Mouse (Mus musculus): ENCODE measurements at regions not wholly inside any gene's neighbourhood (a gene's known extent, or its start where the extent isn't known, plus 50 kb on each side); places are given as distances from the start of the nearest gene placed in this dataset.

GRCm38 (mm10) chr8:30522806-30523462 is 2905.6 kb upstream of the 5930422O12Rik start:
- Histone ChIP-seq H3K27me3 (ENCODE audit: insufficient read depth, low read length) (no peaks in the 10 kb centered on the region), H3K4me3 (ENCODE audit: low read depth, low read length) (no peak overlapping the region), H3K27ac (ENCODE audit: low read depth) (no peak overlapping the region), H3K9ac (replicated peaks) (no peak overlapping the region), H3K4me2 (ENCODE audit: low read depth, low read length) (no peak overlapping the region), H3K4me1 (ENCODE audit: insufficient read depth) (no peaks in the 10 kb centered on the region), H3K9me3 (ENCODE audit: low read length) (no peaks in the 10 kb centered on the region), H3K36me3 (replicated peaks; ENCODE audit: insufficient read depth, low read length) (no peaks in the 10 kb centered on the region)
- TF ChIP-seq CTCF (IDR thresholded peaks at IDR 0.05; ENCODE audit: low read depth): no peak
- no peak for TF ChIP-seq EP300 (IDR thresholded peaks at IDR 0.05; ENCODE audit: low read depth)
- DNase-seq (no peak), ATAC-seq (no peak)
- WGBS (ENCODE audit: insufficient replicate concordance): 51% methylated on average over 10 of the region's 10 CpGs

GRCm38 (mm10) chr8:30532862-30533500 is 2895.5 kb upstream of the 5930422O12Rik start:
- no peaks in the 10 kb centered on the region for H3K27me3 ChIP-seq (ENCODE audit: insufficient read depth, low read length)
- no peak for TF ChIP-seq CTCF (IDR thresholded peaks at IDR 0.05; ENCODE audit: low read depth)
- TF ChIP-seq EP300 (IDR thresholded peaks at IDR 0.05; ENCODE audit: low read depth): no peak

GRCm38 (mm10) chr8:30533501-30533870 is 2895.0 kb upstream of the 5930422O12Rik start:
- Histone ChIP-seq H3K4me3 (ENCODE audit: low read depth, low read length) (no peak overlapping the region), H3K4me2 (ENCODE audit: low read depth, low read length) (no peak overlapping the region), H3K36me3 (replicated peaks; ENCODE audit: insufficient read depth, low read length) (no peaks in the 10 kb centered on the region), H3K27ac (ENCODE audit: low read depth) (no peak overlapping the region), H3K9me3 (ENCODE audit: low read length) (no peaks in the 10 kb centered on the region), H3K9ac (replicated peaks) (no peak overlapping the region), H3K4me1 (ENCODE audit: insufficient read depth) (no peaks in the 10 kb centered on the region), H3K27me3 (ENCODE audit: insufficient read depth, low read length) (no peaks in the 10 kb centered on the region)
- TF ChIP-seq CTCF (IDR thresholded peaks at IDR 0.05; ENCODE audit: low read depth) (no peak), EP300 (IDR thresholded peaks at IDR 0.05; ENCODE audit: low read depth) (no peak)
- DNase-seq (no peak), ATAC-seq (no peak)
- 71% methylated on average over 3 of the region's 3 CpGs for WGBS (ENCODE audit: insufficient replicate concordance)

More at GRCm38 (mm10) chr8:30532862-30533500, 2895.5 kb upstream of the 5930422O12Rik start:
- DNase-seq (no peak), ATAC-seq (no peak)
- H3K9me3 ChIP-seq (ENCODE audit: low read length): no peaks in the 10 kb centered on the region
- WGBS (ENCODE audit: insufficient replicate concordance): 70% methylated on average over 3 of the region's 3 CpGs
- H3K4me2 ChIP-seq (ENCODE audit: low read depth, low read length): no peak overlapping the region
- no peak overlapping the region for H3K4me3 ChIP-seq (ENCODE audit: low read depth, low read length)
- H3K36me3 ChIP-seq (replicated peaks; ENCODE audit: insufficient read depth, low read length): no peaks in the 10 kb centered on the region
- no peak overlapping the region for H3K9ac ChIP-seq (replicated peaks)
- no peaks in the 10 kb centered on the region for H3K4me1 ChIP-seq (ENCODE audit: insufficient read depth)
- no peak overlapping the region for H3K27ac ChIP-seq (ENCODE audit: low read depth)

- no peak for ATAC-seq
- 64% methylated on average over 3 of the region's 3 CpGs for WGBS (ENCODE audit: insufficient replicate concordance)
Measured at GRCm38 (mm10) chr8:30535450-30535849, 2893.1 kb upstream of the 5930422O12Rik start.

GRCm38 (mm10) chr8:30542196-30542595 is 2886.3 kb upstream of the 5930422O12Rik start:
- Histone ChIP-seq H3K9me3 (ENCODE audit: low read length) (no peaks in the 10 kb centered on the region), H3K9ac (replicated peaks) (no peak overlapping the region), H3K4me2 (ENCODE audit: low read depth, low read length) (no peak overlapping the region), H3K4me1 (ENCODE audit: insufficient read depth) (no peaks in the 10 kb centered on the region), H3K36me3 (replicated peaks; ENCODE audit: insufficient read depth, low read length) (no peaks in the 10 kb centered on the region), H3K4me3 (ENCODE audit: low read depth, low read length) (no peak overlapping the region), H3K27me3 (ENCODE audit: insufficient read depth, low read length) (no peaks in the 10 kb centered on the region), H3K27ac (ENCODE audit: low read depth) (no peak overlapping the region)
- 54% methylated on average over 1 of the region's 1 CpGs for WGBS (ENCODE audit: insufficient replicate concordance)
- ATAC-seq (no peak), DNase-seq (no peak)
- TF ChIP-seq EP300 (IDR thresholded peaks at IDR 0.05; ENCODE audit: low read depth) (no peak), CTCF (IDR thresholded peaks at IDR 0.05; ENCODE audit: low read depth) (no peak)

More at GRCm38 (mm10) chr8:30535450-30535849, 2893.1 kb upstream of the 5930422O12Rik start:
- Histone ChIP-seq H3K9me3 (ENCODE audit: low read length) (no peaks in the 10 kb centered on the region), H3K9ac (replicated peaks) (no peak overlapping the region), H3K4me2 (ENCODE audit: low read depth, low read length) (no peak overlapping the region), H3K4me1 (ENCODE audit: insufficient read depth) (no peaks in the 10 kb centered on the region), H3K27ac (ENCODE audit: low read depth) (no peak overlapping the region), H3K4me3 (ENCODE audit: low read depth, low read length) (no peak overlapping the region), H3K27me3 (ENCODE audit: insufficient read depth, low read length) (no peaks in the 10 kb centered on the region), H3K36me3 (replicated peaks; ENCODE audit: insufficient read depth, low read length) (no peaks in the 10 kb centered on the region)
- no peak for DNase-seq
- TF ChIP-seq EP300 (IDR thresholded peaks at IDR 0.05; ENCODE audit: low read depth): no peak
- no peak for TF ChIP-seq CTCF (IDR thresholded peaks at IDR 0.05; ENCODE audit: low read depth)

- Histone ChIP-seq H3K4me3 (ENCODE audit: low read depth, low read length) (no peak overlapping the region), H3K9me3 (ENCODE audit: low read length) (no peaks in the 10 kb centered on the region), H3K4me2 (ENCODE audit: low read depth, low read length) (no peak overlapping the region), H3K9ac (replicated peaks) (no peak overlapping the region), H3K27ac (ENCODE audit: low read depth) (no peak overlapping the region), H3K4me1 (ENCODE audit: insufficient read depth) (no peaks in the 10 kb centered on the region), H3K36me3 (replicated peaks; ENCODE audit: insufficient read depth, low read length) (no peaks in the 10 kb centered on the region), H3K27me3 (ENCODE audit: insufficient read depth, low read length) (no peaks in the 10 kb centered on the region)
- ATAC-seq (no peak), DNase-seq (no peak)
- 34% methylated on average over 2 of the region's 2 CpGs for WGBS (ENCODE audit: insufficient replicate concordance)
- TF ChIP-seq CTCF (IDR thresholded peaks at IDR 0.05; ENCODE audit: low read depth) (no peak), EP300 (IDR thresholded peaks at IDR 0.05; ENCODE audit: low read depth) (no peak)
Measured at GRCm38 (mm10) chr8:30547820-30548219, 2880.7 kb upstream of the 5930422O12Rik start.
